Mouse (Mus musculus) neural tube, embryonic 12.5 days (tissue): ENCODE data around the gene Per1. TPM values are rescaled to one million over a fixed set of nuclear protein-coding genes. Genes with fewer than 3 reads are reported as not detected.

Experiments
- ATAC-seq: fragments of 200-750 bp; cut with Nextera tagmentation; 2 replicates; pipeline ENCODE4 v1.8.0; 2017; ENCODE audit warnings: low read depth, mild to moderate bottlenecking, moderate TSS enrichment, moderate library complexity; ENCODE audit not compliant: low FRiP score
- H3K27ac ChIP-seq: fragments of 300-500 bp; sonication (generic); 2 replicates; pipeline ENCODE4 v1.5.1; 2016
- H3K27me3 ChIP-seq: fragments of 300-500 bp; sonication (generic); replicated peaks from 2 replicates; pipeline ENCODE4 v1.6.1; 2016; ENCODE audit warnings: mild to moderate bottlenecking
- H3K36me3 ChIP-seq: fragments of 300-500 bp; sonication (generic); 2 replicates; pipeline ENCODE4 v1.6.1; 2016; ENCODE audit warnings: mild to moderate bottlenecking
- H3K4me1 ChIP-seq: fragments of 300-500 bp; sonication (generic); 2 replicates; pipeline ENCODE4 v1.6.1; 2016
- H3K4me2 ChIP-seq: fragments of 300-500 bp; sonication (generic); replicated peaks from 2 replicates; pipeline ENCODE4 v1.6.1; 2016; ENCODE audit warnings: mild to moderate bottlenecking
- H3K4me3 ChIP-seq: fragments of 300-500 bp; sonication (generic); 2 replicates; pipeline ENCODE4 v1.5.1; 2016
- H3K9ac ChIP-seq: fragments of 300-500 bp; sonication (generic); 2 replicates; pipeline ENCODE4 v1.6.1; 2016; ENCODE audit warnings: mild to moderate bottlenecking
- H3K9me3 ChIP-seq: fragments of 300-500 bp; sonication (generic); 2 replicates; pipeline ENCODE4 v1.6.1; 2016; ENCODE audit warnings: mild to moderate bottlenecking
- WGBS: fragments of 180-500 bp; shearing (Covaris S2); methylation state at CpG from one replicate; pipeline ENCODE4 v1.1.7; 2016; 5-methylcytosine and 5-hydroxymethylcytosine counted together
- polyA plus RNA-seq: library from polyadenylated mRNA; unstranded; fragments of >200 nt; fragmentation: Nextera tagmentation; extraction: Ambion mirVana; gene quantifications from 2 replicates; pipeline ENCODE4 v1.2.1, GENCODE M21; 2016

Gene Per1
- polyA plus RNA-seq, 1 experiment from 2014 or later: 9.0 TPM

GRCm38 (mm10) chr11:69066956-69067355 lies 28.1 kb upstream of the Per1 start:
- Histone ChIP-seq H3K27ac (no peak overlapping the region), H3K4me1 (peaks cover 27% of the 10 kb centered on the region), H3K36me3 (no peaks in the 10 kb centered on the region), H3K27me3 (no peaks in the 10 kb centered on the region), H3K4me3 (no peak overlapping the region), H3K9ac (no peak overlapping the region), H3K4me2 (peak overlapping the region; percentile 89), H3K9me3 (no peaks in the 10 kb centered on the region)
- ATAC-seq: no peak
- 11% methylated on average over 8 of the region's 8 CpGs for WGBS

- Histone ChIP-seq H3K4me1 (peaks cover 32% of the 10 kb centered on the region), H3K36me3 (no peaks in the 10 kb centered on the region), H3K27ac (no peak overlapping the region), H3K27me3 (no peaks in the 10 kb centered on the region), H3K4me3 (no peak overlapping the region), H3K4me2 (no peak overlapping the region), H3K9me3 (no peaks in the 10 kb centered on the region), H3K9ac (no peak overlapping the region)
- 67% methylated on average over 6 of the region's 6 CpGs for WGBS
- ATAC-seq: no peak
Observed at GRCm38 (mm10) chr11:69067601-69068000, 27.4 kb upstream of the Per1 start.

GRCm38 (mm10) chr11:69070093-69070492 lies 24.9 kb upstream of the Per1 start:
- H3K9me3 ChIP-seq: no peaks in the 10 kb centered on the region
- no peak for ATAC-seq
- H3K9ac ChIP-seq: peak overlapping the region; percentile 84
- WGBS: 1% methylated on average over 13 of the region's 13 CpGs
- H3K36me3 ChIP-seq: no peaks in the 10 kb centered on the region
- H3K4me3 ChIP-seq: peak overlapping the region; percentile 60
- H3K27me3 ChIP-seq: no peaks in the 10 kb centered on the region
- peak overlapping the region; percentile 92 for H3K4me2 ChIP-seq
- peaks cover 26% of the 10 kb centered on the region for H3K4me1 ChIP-seq
- H3K27ac ChIP-seq: peak overlapping the region; percentile 76

- peaks cover 25% of the 10 kb centered on the region for H3K4me1 ChIP-seq
Observed at GRCm38 (mm10) chr11:69070590-69071222, 24.3 kb upstream of the Per1 start, which contains the start of gene Tmem107. Gene Tmem107, plus strand, starts transcription at chr11:69070806.

GRCm38 (mm10) chr11:69071262-69071661 lies 23.8 kb upstream of the Per1 start:
- H3K9me3 ChIP-seq: no peaks in the 10 kb centered on the region
- no peaks in the 10 kb centered on the region for H3K27me3 ChIP-seq
- H3K4me2 ChIP-seq: peak overlapping the region; percentile 92
- H3K9ac ChIP-seq: peak overlapping the region; percentile 84
- H3K27ac ChIP-seq: no peak overlapping the region
- 25% methylated on average over 9 of the region's 9 CpGs for WGBS
- no peaks in the 10 kb centered on the region for H3K36me3 ChIP-seq
- H3K4me1 ChIP-seq: peaks cover 20% of the 10 kb centered on the region
- H3K4me3 ChIP-seq: peak overlapping the region; percentile 60
- no peak for ATAC-seq

More at GRCm38 (mm10) chr11:69070590-69071222, 24.3 kb upstream of the Per1 start, which contains the start of gene Tmem107:
- Histone ChIP-seq H3K4me3 (peak within 1 kb of the TSS; percentile 60), H3K9me3 (no peaks in the 10 kb centered on the region), H3K27ac (peak within 1 kb of the TSS; percentile 76), H3K4me2 (peak within 1 kb of the TSS; percentile 92), H3K9ac (peak within 1 kb of the TSS; percentile 84), H3K36me3 (no peaks in the 10 kb centered on the region), H3K27me3 (no peaks in the 10 kb centered on the region)
- under 1% methylated on average over 47 of the region's 47 CpGs for WGBS
- ATAC-seq: peak; percentile 88

GRCm38 (mm10) chr11:69072234-69072633 lies 22.8 kb upstream of the Per1 start:
- WGBS: 87% methylated on average over 11 of the region's 11 CpGs
- ATAC-seq: no peak
- no peak overlapping the region for H3K27ac ChIP-seq
- H3K36me3 ChIP-seq: no peaks in the 10 kb centered on the region
- no peaks in the 10 kb centered on the region for H3K27me3 ChIP-seq
- H3K9me3 ChIP-seq: no peaks in the 10 kb centered on the region
- peaks cover 15% of the 10 kb centered on the region; the same call in 1 of the 2 replicates for H3K4me1 ChIP-seq
- H3K9ac ChIP-seq: peak overlapping the region; percentile 62; the same call in 1 of the 2 replicates
- H3K4me2 ChIP-seq: peak overlapping the region; percentile 61
- H3K4me3 ChIP-seq: peak overlapping the region; percentile 28; the same call in 1 of the 2 replicates

GRCm38 (mm10) chr11:69072666-69073064 lies 22.4 kb upstream of the Per1 start:
- Histone ChIP-seq H3K36me3 (no peaks in the 10 kb centered on the region), H3K4me3 (peak overlapping the region; percentile 28), H3K27ac (no peak overlapping the region), H3K4me1 (peaks cover 15% of the 10 kb centered on the region; the same call in 1 of the 2 replicates), H3K9ac (peak overlapping the region; percentile 62), H3K9me3 (no peaks in the 10 kb centered on the region), H3K4me2 (peak overlapping the region; percentile 61), H3K27me3 (no peaks in the 10 kb centered on the region)
- ATAC-seq: no peak
- 8% methylated on average over 9 of the region's 9 CpGs for WGBS

GRCm38 (mm10) chr11:69073065-69073888 lies 21.7 kb upstream of the Per1 start:
- no peaks in the 10 kb centered on the region for H3K27me3 ChIP-seq
- peak overlapping the region; percentile 28 for H3K4me3 ChIP-seq
- H3K27ac ChIP-seq: peak overlapping the region; percentile 69; the same call in 1 of the 2 replicates
- no peaks in the 10 kb centered on the region for H3K9me3 ChIP-seq
- H3K9ac ChIP-seq: peak overlapping the region; percentile 62
- ATAC-seq: peak; percentile 72
- no peaks in the 10 kb centered on the region for H3K36me3 ChIP-seq
- WGBS: under 1% methylated on average over 14 of the region's 14 CpGs
- peak overlapping the region; percentile 61 for H3K4me2 ChIP-seq
- peaks cover 15% of the 10 kb centered on the region; the same call in 1 of the 2 replicates for H3K4me1 ChIP-seq

- 36% methylated on average over 6 of the region's 6 CpGs for WGBS
- Histone ChIP-seq H3K9ac (0 out of 2 replicates have a peak overlapping the region, but pooled peaks have one; percentile 62), H3K4me2 (peak overlapping the region; percentile 61), H3K9me3 (no peaks in the 10 kb centered on the region), H3K4me1 (peaks cover 15% of the 10 kb centered on the region; the same call in 1 of the 2 replicates), H3K4me3 (no peak overlapping the region), H3K36me3 (no peaks in the 10 kb centered on the region), H3K27me3 (no peaks in the 10 kb centered on the region), H3K27ac (no peak overlapping the region)
- no peak for ATAC-seq
Observed at GRCm38 (mm10) chr11:69073951-69074775, 20.9 kb upstream of the Per1 start.

GRCm38 (mm10) chr11:69074776-69075069 lies 20.3 kb upstream of the Per1 start:
- ATAC-seq: no peak
- Histone ChIP-seq H3K36me3 (no peaks in the 10 kb centered on the region), H3K27me3 (no peaks in the 10 kb centered on the region), H3K9ac (no peak overlapping the region), H3K4me2 (no peak overlapping the region), H3K27ac (no peak overlapping the region), H3K9me3 (no peaks in the 10 kb centered on the region), H3K4me1 (peaks cover 15% of the 10 kb centered on the region; the same call in 1 of the 2 replicates), H3K4me3 (no peak overlapping the region)
- WGBS: 56% methylated on average over 2 of the region's 2 CpGs

GRCm38 (mm10) chr11:69075764-69076479 lies 19.1 kb upstream of the Per1 start:
- H3K4me1 ChIP-seq: peaks cover 14% of the 10 kb centered on the region; the same call in 1 of the 2 replicates
- no peak for ATAC-seq
- WGBS: 48% methylated on average over 9 of the region's 9 CpGs
- H3K9ac ChIP-seq: no peak overlapping the region
- H3K4me3 ChIP-seq: no peak overlapping the region
- H3K4me2 ChIP-seq: no peak overlapping the region
- no peaks in the 10 kb centered on the region for H3K36me3 ChIP-seq
- no peak overlapping the region for H3K27ac ChIP-seq
- no peaks in the 10 kb centered on the region for H3K27me3 ChIP-seq
- no peaks in the 10 kb centered on the region for H3K9me3 ChIP-seq
